Mouse (Mus musculus) neural tube, embryonic 15.5 days (tissue): ENCODE data around the gene Fzd2. TPM values are rescaled to one million over a fixed set of nuclear protein-coding genes. Genes with fewer than 3 reads are reported as not detected.
"Not testable (repeated sequence)": the region's sequence is repeated elsewhere in the genome, so short reads cannot be mapped to it uniquely, and the experiment has no call there.

ENCODE experiments used
- ATAC-seq: fragments of 200-750 bp; cut with Nextera tagmentation; 2 replicates; pipeline ENCODE4 v1.8.0; 2017; ENCODE audit warnings: mild to moderate bottlenecking, moderate TSS enrichment, moderate library complexity; ENCODE audit not compliant: low FRiP score
- H3K27ac ChIP-seq: fragments of 300-500 bp; sonication (generic); replicated peaks from 2 replicates; pipeline ENCODE4 v1.5.1; 2015; ENCODE audit warnings: mild to moderate bottlenecking, inconsistent platforms
- H3K27me3 ChIP-seq: fragments of 300-500 bp; sonication (generic); replicated peaks from 2 replicates; pipeline ENCODE4 v1.6.1; 2015; ENCODE audit warnings: inconsistent platforms
- H3K36me3 ChIP-seq: fragments of 300-500 bp; sonication (generic); 2 replicates; pipeline ENCODE4 v1.6.1; 2015; ENCODE audit warnings: inconsistent platforms
- H3K4me1 ChIP-seq: fragments of 300-500 bp; sonication (generic); 2 replicates; pipeline ENCODE4 v1.6.1; 2015; ENCODE audit warnings: inconsistent platforms
- H3K4me2 ChIP-seq: fragments of 300-500 bp; sonication (generic); 2 replicates; pipeline ENCODE4 v1.6.1; 2015; ENCODE audit warnings: inconsistent platforms, mild to moderate bottlenecking, moderate library complexity
- H3K4me3 ChIP-seq: fragments of 300-500 bp; sonication (generic); replicated peaks from 2 replicates; pipeline ENCODE4 v1.5.1; 2015; ENCODE audit warnings: mild to moderate bottlenecking, inconsistent platforms
- H3K9ac ChIP-seq: fragments of 300-500 bp; sonication (generic); replicated peaks from 2 replicates; pipeline ENCODE4 v1.6.1; 2015; ENCODE audit warnings: mild to moderate bottlenecking, inconsistent platforms
- H3K9me3 ChIP-seq: fragments of 300-500 bp; sonication (generic); replicated peaks from 2 replicates; pipeline ENCODE4 v1.6.1; 2016; ENCODE audit warnings: inconsistent platforms
- WGBS: fragments of 180-500 bp; shearing (Covaris S2); methylation state at CpG from one replicate; pipeline ENCODE4 v1.1.7; 2015; ENCODE audit warnings: mixed read lengths; 5-methylcytosine and 5-hydroxymethylcytosine counted together
- polyA plus RNA-seq: library from polyadenylated mRNA; unstranded; fragments of >200 nt; fragmentation: Nextera tagmentation; extraction: Ambion mirVana; gene quantifications from 2 replicates; pipeline ENCODE4 v1.2.1, GENCODE M21; 2015

Gene Fzd2
- polyA plus RNA-seq: 8.0 and 10.8 TPM in 2 replicates

GRCm38 (mm10) chr11:102604010-102604584 is at the start of gene Fzd2:
TSS of gene Fzd2 (plus strand) at chr11:102604396.
- no peaks in the 10 kb centered on the region for H3K36me3 ChIP-seq
- H3K9ac ChIP-seq: peak within 1 kb of the TSS; percentile 63
- 0% methylated on average over 27 of the region's 31 CpGs for WGBS
- H3K9me3 ChIP-seq: no peaks in the 10 kb centered on the region
- H3K27me3 ChIP-seq: no peaks in the 10 kb centered on the region
- H3K4me3 ChIP-seq: peak within 1 kb of the TSS; percentile 72
- H3K4me2 ChIP-seq: peak within 1 kb of the TSS; percentile 90
- H3K4me1 ChIP-seq: peaks cover 59% of the 10 kb centered on the region
- H3K27ac ChIP-seq: peak within 1 kb of the TSS; percentile 91
- ATAC-seq: peak; percentile 96

- Histone ChIP-seq H3K4me2 (peak overlapping the region; percentile 70), H3K9me3 (no peaks in the 10 kb centered on the region), H3K4me1 (peaks cover 40% of the 10 kb centered on the region), H3K27me3 (no peaks in the 10 kb centered on the region), H3K4me3 (peak overlapping the region; percentile 73), H3K27ac (peak overlapping the region; percentile 97), H3K9ac (peak overlapping the region; percentile 98), H3K36me3 (no peaks in the 10 kb centered on the region)
- ATAC-seq: peak; percentile 67
- WGBS: under 1% methylated on average over 39 of the region's 39 CpGs
Observed at GRCm38 (mm10) chr11:102555400-102556030, 48.7 kb upstream of the Fzd2 start.

- peak; percentile 96 for ATAC-seq
- H3K36me3 ChIP-seq: no peaks in the 10 kb centered on the region
- H3K9me3 ChIP-seq: no peaks in the 10 kb centered on the region
- H3K4me1 ChIP-seq: peaks cover 36% of the 10 kb centered on the region
- H3K4me2 ChIP-seq: peak within 1 kb of the TSS; percentile 70
- H3K4me3 ChIP-seq: peak within 1 kb of the TSS; percentile 73
- WGBS: under 1% methylated on average over 47 of the region's 55 CpGs
- no peaks in the 10 kb centered on the region for H3K27me3 ChIP-seq
- H3K27ac ChIP-seq: peak within 1 kb of the TSS; percentile 97
- peak within 1 kb of the TSS; percentile 98 for H3K9ac ChIP-seq
Observed at GRCm38 (mm10) chr11:102556031-102556715, 48.0 kb upstream of the Fzd2 start, which contains the start of gene Gpatch8. TSS of gene Gpatch8 (minus strand) at chr11:102556392.

GRCm38 (mm10) chr11:102556716-102557074 is 47.5 kb upstream of the Fzd2 start:
- Histone ChIP-seq H3K9me3 (no peaks in the 10 kb centered on the region), H3K9ac (no peak overlapping the region), H3K4me3 (peak overlapping the region; percentile 73), H3K4me1 (peaks cover 31% of the 10 kb centered on the region), H3K27ac (peak overlapping the region; percentile 97), H3K36me3 (no peaks in the 10 kb centered on the region), H3K27me3 (no peaks in the 10 kb centered on the region), H3K4me2 (peak overlapping the region; percentile 70)
- WGBS: 13% methylated on average over 3 of the region's 3 CpGs
- no peak for ATAC-seq

- H3K27me3 ChIP-seq: no peaks in the 10 kb centered on the region
- ATAC-seq: no peak
- H3K27ac ChIP-seq: no peak overlapping the region
- H3K36me3 ChIP-seq: no peaks in the 10 kb centered on the region
- 89% methylated on average over 1 of the region's 1 CpGs for WGBS
- H3K4me2 ChIP-seq: no peak overlapping the region
- peaks cover 25% of the 10 kb centered on the region for H3K4me1 ChIP-seq
- H3K9me3 ChIP-seq: no peaks in the 10 kb centered on the region
- H3K9ac ChIP-seq: no peak overlapping the region
- no peak overlapping the region for H3K4me3 ChIP-seq
Observed at GRCm38 (mm10) chr11:102557386-102557785, 46.8 kb upstream of the Fzd2 start.

- Histone ChIP-seq H3K36me3 (no peaks in the 10 kb centered on the region), H3K9ac (no peak overlapping the region), H3K4me2 (no peak overlapping the region), H3K4me1 (peaks cover 17% of the 10 kb centered on the region), H3K9me3 (no peaks in the 10 kb centered on the region), H3K27ac (no peak overlapping the region), H3K27me3 (no peaks in the 10 kb centered on the region), H3K4me3 (no peak overlapping the region)
- 93% methylated on average over 4 of the region's 5 CpGs for WGBS
- no peak for ATAC-seq
Observed at GRCm38 (mm10) chr11:102558704-102559103, 45.5 kb upstream of the Fzd2 start.

GRCm38 (mm10) chr11:102564952-102565671 is 39.1 kb upstream of the Fzd2 start:
- ATAC-seq, H3K4me2 ChIP-seq, H3K4me1 ChIP-seq, H3K36me3 ChIP-seq, H3K27me3 ChIP-seq, H3K4me3 ChIP-seq, H3K9ac ChIP-seq, H3K9me3 ChIP-seq, H3K27ac ChIP-seq: not testable (repeated sequence)
- WGBS: 87% methylated on average over 14 of the region's 14 CpGs

- no peak for ATAC-seq
- H3K27me3 ChIP-seq: no peaks in the 10 kb centered on the region
Observed at GRCm38 (mm10) chr11:102565741-102566140, 38.5 kb upstream of the Fzd2 start.

GRCm38 (mm10) chr11:102566290-102566689 is 37.9 kb upstream of the Fzd2 start:
- Histone ChIP-seq H3K36me3 (no peaks in the 10 kb centered on the region), H3K27ac (no peak overlapping the region), H3K4me3 (no peak overlapping the region), H3K4me1 (no peaks in the 10 kb centered on the region), H3K9ac (no peak overlapping the region), H3K9me3 (no peaks in the 10 kb centered on the region), H3K27me3 (no peaks in the 10 kb centered on the region), H3K4me2 (no peak overlapping the region)
- 95% methylated on average over 1 of the region's 1 CpGs for WGBS
- ATAC-seq: no peak

More at GRCm38 (mm10) chr11:102565741-102566140, 38.5 kb upstream of the Fzd2 start:
- no peaks in the 10 kb centered on the region for H3K9me3 ChIP-seq
- H3K27ac ChIP-seq: no peak overlapping the region
- no peak overlapping the region for H3K4me2 ChIP-seq
- no peaks in the 10 kb centered on the region for H3K36me3 ChIP-seq
- H3K9ac ChIP-seq: no peak overlapping the region
- no peak overlapping the region for H3K4me3 ChIP-seq
- no peaks in the 10 kb centered on the region for H3K4me1 ChIP-seq

GRCm38 (mm10) chr11:102567157-102567556 is 37.0 kb upstream of the Fzd2 start:
- H3K27ac ChIP-seq: no peak overlapping the region
- no peaks in the 10 kb centered on the region for H3K9me3 ChIP-seq
- 89% methylated on average over 6 of the region's 6 CpGs for WGBS

GRCm38 (mm10) chr11:102567723-102568122 is 36.5 kb upstream of the Fzd2 start:
- no peaks in the 10 kb centered on the region for H3K27me3 ChIP-seq
- H3K36me3 ChIP-seq: no peaks in the 10 kb centered on the region
- no peak for ATAC-seq
- no peak overlapping the region for H3K4me2 ChIP-seq
- no peak overlapping the region for H3K27ac ChIP-seq
- 96% methylated on average over 15 of the region's 15 CpGs for WGBS
- no peak overlapping the region for H3K4me3 ChIP-seq
- H3K4me1 ChIP-seq: no peaks in the 10 kb centered on the region
- H3K9me3 ChIP-seq: no peaks in the 10 kb centered on the region
- no peak overlapping the region for H3K9ac ChIP-seq

More at GRCm38 (mm10) chr11:102567157-102567556, 37.0 kb upstream of the Fzd2 start:
- Histone ChIP-seq H3K9ac (no peak overlapping the region), H3K36me3 (no peaks in the 10 kb centered on the region), H3K4me3 (no peak overlapping the region), H3K4me2 (no peak overlapping the region), H3K4me1 (no peaks in the 10 kb centered on the region), H3K27me3 (no peaks in the 10 kb centered on the region)
- no peak for ATAC-seq
